In the genomic region with DNA sequence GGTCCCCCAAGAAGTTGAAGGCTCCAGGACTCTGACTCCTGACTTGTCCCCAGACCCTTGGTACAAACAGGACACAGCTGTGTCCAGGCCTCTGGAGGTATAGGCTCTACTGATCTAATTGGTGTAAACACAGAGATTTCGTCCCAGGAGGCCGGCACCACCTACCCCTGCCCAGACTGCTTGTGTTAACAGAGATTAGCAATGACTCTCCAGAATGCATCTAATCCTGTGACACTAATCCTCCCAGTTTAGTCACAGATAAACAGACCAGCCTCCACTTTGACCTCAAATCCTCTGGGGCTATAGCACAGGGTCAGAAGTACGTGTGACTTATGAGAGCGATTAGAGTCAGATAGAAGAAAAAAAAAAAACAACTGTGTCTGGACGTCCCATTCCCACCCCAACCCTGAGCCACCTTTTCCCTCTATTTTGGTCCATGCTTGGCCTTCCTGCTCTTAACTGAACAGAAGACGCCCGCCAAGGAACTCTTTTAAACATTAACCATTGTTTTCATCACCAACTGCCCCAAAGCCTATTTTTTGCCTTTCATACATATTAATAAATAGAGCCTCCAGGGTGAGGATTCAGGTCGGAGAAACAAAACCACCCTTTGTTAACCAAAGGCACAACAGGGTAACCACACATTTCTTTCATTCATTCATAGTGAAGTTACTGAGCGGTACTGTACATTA, we compare ENCODE assay signal across 24 mouse cellular contexts. TPM values are rescaled to one million over a fixed set of nuclear protein-coding genes. Genes with fewer than 3 reads are reported as not detected.
DNase-seq lines count a peak whose midpoint lies in the region; ATAC-seq and TF ChIP-seq lines count a peak whose summit lies in the region.
"Had no signal": no experiment of that assay in that cellular context is flagged by ENCODE, and none has a peak within 500 bp of the region (broad histone marks: within the 10 kb centered on the region; RNA-seq: fewer than 3 reads in every experiment).

No protein-coding gene starts in this region.

- intact Hi-C loops in heart, postnatal 25 days (cut with DNase I) = loop anchor here (1.0 kb wide), 1 partner anchor 105 kb away; no protein-coding TSS in a partner anchor

- no peaks in the 10 kb centered on the region for H3K27me3 ChIP-seq in Patski
- no peaks in the 10 kb centered on the region for H3K27me3 ChIP-seq in forebrain, embryonic 11.5 days (ENCODE audit: control insufficient read depth, insufficient read depth, low read length)
- H3K27me3 ChIP-seq: liver, embryonic 13.5 days; neural tube, embryonic 12.5 days had no signal

- H3K4me1 ChIP-seq in forebrain, embryonic 11.5 days (replicated peaks; ENCODE audit: control insufficient read depth, insufficient read depth, low read length) = no peaks in the 10 kb centered on the region
- H3K4me1 ChIP-seq: heart, embryonic 15.5 days; liver, embryonic 13.5 days; neural tube, embryonic 12.5 days had no signal

- POLR2A ChIA-PET in Patski (lab: Charles Lee) = no interaction called here

- CTCF ChIA-PET in Patski (lab: Charles Lee) = interaction anchor here (1.2 to 3.0 kb wide), 7 partner anchors 8 to 116 kb away, joined by 3 to 15 read pairs (median 4); a partner anchor contains a TSS

- H3K27ac ChIP-seq in forebrain, embryonic 11.5 days (ENCODE audit: low read depth, low read length) = no peak overlapping the region
- H3K27ac ChIP-seq: gastrocnemius, adult 2 months; heart, embryonic 15.5 days; hindbrain, embryonic 14.5 days; limb, embryonic 12.5 days; liver, embryonic 13.5 days; neural tube, embryonic 12.5 days had no signal

- peak; percentile 12 to 65 for DNase-seq in kidney, postnatal 36 days
- no peak for DNase-seq in kidney, postnatal 4 days
- no peak for DNase-seq in Patski (ENCODE audit: low read depth, low spot score)
- DNase-seq in embryo, embryonic 10.5 days (ENCODE audit: low spot score) = peak; percentile 16
- peak; percentile 45 for DNase-seq in retina, embryonic 14.5 days (ENCODE audit: low spot score)
- DNase-seq in forebrain, embryonic 11.5 days (ENCODE audit: low spot score) = no peak
- DNase-seq in heart, postnatal 25 days (ENCODE audit: low spot score) = no peak
- DNase-seq: adrenal gland, postnatal 36 days; cerebellum, adult 11 months; cerebellum, postnatal 10 days; gastrocnemius, adult 2 months; heart, postnatal 4 days; liver, embryonic 13.5 days; lung, adult 2 months; right cerebral cortex, postnatal 25 days; spleen, adult 18-20 months; thymus, postnatal 14 days had no signal

- no peaks in the 10 kb centered on the region for H3K36me3 ChIP-seq in forebrain, embryonic 11.5 days (ENCODE audit: control insufficient read depth, insufficient read depth, low read length)
- H3K36me3 ChIP-seq: heart, embryonic 15.5 days; limb, embryonic 12.5 days; liver, embryonic 13.5 days; neural tube, embryonic 12.5 days had no signal

- ATAC-seq in Patski = peak; percentile 45
- no peak for ATAC-seq in forebrain, embryonic 11.5 days (replicated peaks; ENCODE audit: low FRiP score)
- ATAC-seq: forebrain, embryonic 14.5 days; inflammation-experienced regulatory T-cells, adult 6 months had no signal

- no peaks in the 10 kb centered on the region for H3K9me3 ChIP-seq in forebrain, embryonic 11.5 days (ENCODE audit: control insufficient read depth, low read length)
- H3K9me3 ChIP-seq: heart, embryonic 15.5 days; limb, embryonic 12.5 days; liver, embryonic 13.5 days; neural tube, embryonic 12.5 days had no signal

- no peak overlapping the region for H3K4me2 ChIP-seq in forebrain, embryonic 11.5 days (ENCODE audit: low read depth, low read length, severe bottlenecking)
- H3K4me2 ChIP-seq: heart, embryonic 15.5 days; hindbrain, embryonic 14.5 days; limb, embryonic 12.5 days; liver, embryonic 13.5 days; neural tube, embryonic 12.5 days had no signal

- no peak overlapping the region for H3K9ac ChIP-seq in forebrain, embryonic 11.5 days (ENCODE audit: low read length)
- H3K9ac ChIP-seq: heart, embryonic 15.5 days; hindbrain, embryonic 14.5 days; limb, embryonic 12.5 days; liver, embryonic 13.5 days; neural tube, embryonic 12.5 days had no signal

- no peak overlapping the region for H3K4me3 ChIP-seq in forebrain, embryonic 11.5 days (ENCODE audit: low read depth, low read length)
- H3K4me3 ChIP-seq: gastrocnemius, adult 2 months; heart, embryonic 15.5 days; limb, embryonic 12.5 days; liver, embryonic 13.5 days; neural tube, embryonic 12.5 days had no signal

- 38% methylated on average over 9 of the region's 9 CpGs for WGBS in forebrain, embryonic 11.5 days

- TF ChIP-seq CTCF in Patski (IDR thresholded peaks at IDR 0.05) = no peak

- in situ Hi-C loops in Patski (cut with MboI; ENCODE audit: low pct_unique_long_range_greater_than_20kb) = loop anchor here (5.0 to 25.0 kb wide), 2 partner anchors 110 to 1305 kb away; a partner anchor contains a TSS

RNA-seq across cellular contexts. Expression of a gene that starts 34.7 kb away (rescaled TPM):
- polyA plus RNA-seq in Patski (2021) = 7.6 TPM
- 21.1 and 26.4 TPM in 2 replicates for polyA plus RNA-seq in forebrain, embryonic 11.5 days (2014; fragmentation: Nextera tagmentation; extraction: Ambion mirVana)
- 10 to 100 TPM; 22.8 to 26.4 TPM for total RNA-seq in heart, postnatal 25 days (2021)
- total RNA-seq: megakaryocyte, adult 5-6 weeks had no signal
- polyA plus RNA-seq: inflammation-experienced regulatory T-cells, adult 6 months had no signal

RNA-seq across cellular contexts. Expression of a gene that starts 37.3 kb away (rescaled TPM):
- 103 TPM for polyA plus RNA-seq in Patski (2021)
- 35.1 and 42.1 TPM in 2 replicates for polyA plus RNA-seq in forebrain, embryonic 11.5 days (2014; fragmentation: Nextera tagmentation; extraction: Ambion mirVana)
- 100 to 1,000 TPM; 155 to 156 TPM for total RNA-seq in heart, postnatal 25 days (2021)

Comparison
In these comparisons a context has a peak if more than half of its experiments do, and no peak if none do; other contexts are left out.
1. DNase-seq: peak in kidney, postnatal 36 days (2 of 2), embryo, embryonic 10.5 days (single experiment) and retina, embryonic 14.5 days (single experiment); none in kidney, postnatal 4 days (0 of 2), Patski (single experiment), forebrain, embryonic 11.5 days (single experiment) and heart, postnatal 25 days (single experiment).